Mouse (Mus musculus) C2C12 (cell line): ENCODE results near the gene Cdkn1a.

ENCODE experiments used
- CTCF ChIP-seq: IDR thresholded peaks from one replicate; pipeline ENCODE4 v1.5.1; 2011; ENCODE audit not compliant: control insufficient read depth, insufficient read depth, insufficient read length
- MAX ChIP-seq: IDR thresholded peaks from one replicate; pipeline ENCODE4 v1.6.1; 2011; ENCODE audit warnings: mild to moderate bottlenecking, control low read depth
- MYOD1 ChIP-seq: IDR thresholded peaks from one replicate; pipeline ENCODE4 v1.6.1; 2011; ENCODE audit warnings: low read depth; ENCODE audit not compliant: control insufficient read depth, insufficient read length
- MYOG ChIP-seq: IDR thresholded peaks from one replicate; pipeline ENCODE4 v1.6.1; 2011; ENCODE audit not compliant: control insufficient read depth, insufficient read length; ENCODE audit errors: extremely low read depth

- TF ChIP-seq MAX (no peak), CTCF (no peak), MYOG (no peak), MYOD1 (no peak)
Observed at GRCm38 (mm10) chr17:29149766-29150165, 59.0 kb downstream of the Cdkn1a start.
